Mouse (Mus musculus) embryonic facial prominence, embryonic 11.5 days (tissue): Measurements from ENCODE around the gene 2810408A11Rik. TPM values are rescaled to one million over a fixed set of nuclear protein-coding genes. Genes with fewer than 3 reads are reported as not detected.

ENCODE experiments used
- ATAC-seq: fragments of 200-750 bp; cut with Nextera tagmentation; replicated peaks from 2 replicates; pipeline ENCODE4 v1.8.0; 2017; ENCODE audit warnings: low read depth; ENCODE audit not compliant: insufficient number of reproducible peaks, low FRiP score, low TSS enrichment
- DNase-seq: peaks from one replicate; pipeline ENCODE4 v3.0.0-alpha.2; 2015; ENCODE audit warnings: low spot score
- H3K27ac ChIP-seq: fragments of 300-500 bp; sonication (generic); replicated peaks from 2 replicates; pipeline ENCODE4 v1.5.1; 2014; ENCODE audit warnings: mild to moderate bottlenecking, low read depth, low read length, control low read depth
- H3K27me3 ChIP-seq: fragments of 300-500 bp; sonication (generic); 2 replicates; pipeline ENCODE4 v1.6.1; 2014; ENCODE audit warnings: mild to moderate bottlenecking, low read length, moderate library complexity, mixed read lengths; ENCODE audit not compliant: control insufficient read depth, insufficient read depth
- H3K36me3 ChIP-seq: fragments of 300-500 bp; sonication (generic); replicated peaks from 2 replicates; pipeline ENCODE4 v1.6.1; 2014; ENCODE audit warnings: low read depth, mild to moderate bottlenecking, low read length, moderate library complexity, mixed read lengths; ENCODE audit not compliant: control insufficient read depth, insufficient read depth
- H3K4me1 ChIP-seq: fragments of 300-500 bp; sonication (generic); 2 replicates; pipeline ENCODE4 v1.6.1; 2014; ENCODE audit warnings: low read length, mixed read lengths; ENCODE audit not compliant: control insufficient read depth, insufficient read depth
- H3K4me2 ChIP-seq: fragments of 300-500 bp; sonication (generic); 2 replicates; pipeline ENCODE4 v1.6.1; 2014; ENCODE audit warnings: low read depth, mild to moderate bottlenecking, control low read depth, low read length, moderate library complexity
- H3K4me3 ChIP-seq: fragments of 300-500 bp; sonication (generic); 2 replicates; pipeline ENCODE4 v1.5.1; 2014; ENCODE audit warnings: low read depth, low read length, control low read depth
- H3K9ac ChIP-seq: fragments of 300-500 bp; sonication (generic); replicated peaks from 2 replicates; pipeline ENCODE4 v1.6.1; 2014; ENCODE audit warnings: mild to moderate bottlenecking, control low read depth, low read length
- H3K9me3 ChIP-seq: fragments of 300-500 bp; sonication (generic); replicated peaks from 2 replicates; pipeline ENCODE4 v1.6.1; 2016; ENCODE audit warnings: mild to moderate bottlenecking, low read length, inconsistent platforms, mixed read lengths; ENCODE audit not compliant: control insufficient read depth
- WGBS: fragments of 180-500 bp; shearing (Covaris S2); extraction: QIAGEN DNeasy Blood & Tissue Kit; methylation state at CpG from one replicate; pipeline ENCODE4 v1.1.7; 2014; 5-methylcytosine and 5-hydroxymethylcytosine counted together
- polyA plus RNA-seq: library from polyadenylated mRNA; unstranded; fragments of >200 nt; fragmentation: Nextera tagmentation; extraction: Ambion mirVana; gene quantifications from 2 replicates; pipeline ENCODE4 v1.2.1, GENCODE M21; 2014

The 2810408A11Rik gene
- polyA plus RNA-seq, 1 experiment from 2014 or later: 17.6 TPM

- under 1% methylated on average over 18 of the region's 18 CpGs for WGBS
- H3K4me3 ChIP-seq: peak overlapping the region; percentile 45
- ATAC-seq (no peak; the same call in 1 of the 2 replicates), DNase-seq (peak; percentile 87)
- peak overlapping the region; percentile 69 for H3K27ac ChIP-seq
- no peaks in the 10 kb centered on the region for H3K36me3 ChIP-seq
- no peaks in the 10 kb centered on the region for H3K9me3 ChIP-seq
- no peaks in the 10 kb centered on the region for H3K27me3 ChIP-seq
- H3K4me1 ChIP-seq: peaks cover 5% of the 10 kb centered on the region; the same call in 1 of the 2 replicates
- H3K9ac ChIP-seq: peak overlapping the region; percentile 64
- H3K4me2 ChIP-seq: peak overlapping the region; percentile 69
These were observed 20.3 kb downstream of the 2810408A11Rik start for GRCm38 (mm10) chr11:69880506-69880852.

GRCm38 (mm10) chr11:69879711-69880110 is 21.1 kb downstream of the 2810408A11Rik start:
- Histone ChIP-seq H3K4me3 (peak overlapping the region; percentile 45), H3K36me3 (no peaks in the 10 kb centered on the region), H3K9ac (peak overlapping the region; percentile 64), H3K27ac (no peak overlapping the region), H3K4me1 (peaks cover 5% of the 10 kb centered on the region; the same call in 1 of the 2 replicates), H3K27me3 (no peaks in the 10 kb centered on the region), H3K9me3 (no peaks in the 10 kb centered on the region), H3K4me2 (peak overlapping the region; percentile 69)
- ATAC-seq (no peak), DNase-seq (no peak)
- WGBS: 48% methylated on average over 15 of the region's 15 CpGs

GRCm38 (mm10) chr11:69878952-69879351 is 21.8 kb downstream of the 2810408A11Rik start:
- Histone ChIP-seq H3K4me2 (no peak overlapping the region), H3K9ac (no peak overlapping the region), H3K4me1 (peaks cover 5% of the 10 kb centered on the region; the same call in 1 of the 2 replicates), H3K27me3 (no peaks in the 10 kb centered on the region), H3K9me3 (no peaks in the 10 kb centered on the region), H3K36me3 (no peaks in the 10 kb centered on the region), H3K4me3 (no peak overlapping the region), H3K27ac (no peak overlapping the region)
- ATAC-seq: no peak
- 84% methylated on average over 6 of the region's 6 CpGs for WGBS
- no peak for DNase-seq

- H3K4me1 ChIP-seq: peaks cover 5% of the 10 kb centered on the region; the same call in 1 of the 2 replicates
- H3K4me3 ChIP-seq: no peak overlapping the region
- H3K36me3 ChIP-seq: no peaks in the 10 kb centered on the region
- DNase-seq: no peak
- H3K9me3 ChIP-seq: no peaks in the 10 kb centered on the region
- H3K9ac ChIP-seq: no peak overlapping the region
- WGBS: 89% methylated on average over 3 of the region's 3 CpGs
- H3K27ac ChIP-seq: no peak overlapping the region
- no peak overlapping the region for H3K4me2 ChIP-seq
- H3K27me3 ChIP-seq: no peaks in the 10 kb centered on the region
- ATAC-seq: no peak
These were observed 22.4 kb downstream of the 2810408A11Rik start for GRCm38 (mm10) chr11:69878399-69878798.

GRCm38 (mm10) chr11:69877878-69878277 is 22.9 kb downstream of the 2810408A11Rik start, which contains the start of gene Tmem95:
Gene Tmem95 (minus strand): TSS chr11:69878018.
- DNase-seq (no peak), ATAC-seq (no peak)
- Histone ChIP-seq H3K4me2 (peak within 1 kb of the TSS; percentile 25; the same call in 1 of the 2 replicates), H3K36me3 (no peaks in the 10 kb centered on the region), H3K9me3 (no peaks in the 10 kb centered on the region), H3K27me3 (no peaks in the 10 kb centered on the region), H3K27ac (no peak within 1 kb of the TSS), H3K4me1 (peaks cover 5% of the 10 kb centered on the region; the same call in 1 of the 2 replicates), H3K9ac (no peak within 1 kb of the TSS; the same call in 1 of the 2 replicates), H3K4me3 (0 out of 2 replicates have a peak within 1 kb of the TSS, but pooled peaks have one; percentile 3)
- 92% methylated on average over 11 of the region's 11 CpGs for WGBS

- H3K4me2 ChIP-seq: peak overlapping the region; percentile 25; the same call in 1 of the 2 replicates
- DNase-seq (peak; percentile 89), ATAC-seq (peak; percentile 49; the same call in 1 of the 2 replicates)
- no peak overlapping the region for H3K27ac ChIP-seq
- H3K4me1 ChIP-seq: peaks cover 5% of the 10 kb centered on the region; the same call in 1 of the 2 replicates
- H3K9me3 ChIP-seq: no peaks in the 10 kb centered on the region
- no peaks in the 10 kb centered on the region for H3K27me3 ChIP-seq
- under 1% methylated on average over 12 of the region's 12 CpGs for WGBS
- 0 out of 2 replicates have a peak overlapping the region, but pooled peaks have one; percentile 3 for H3K4me3 ChIP-seq
- no peaks in the 10 kb centered on the region for H3K36me3 ChIP-seq
- H3K9ac ChIP-seq: no peak overlapping the region; the same call in 1 of the 2 replicates
These were observed 23.9 kb downstream of the 2810408A11Rik start for GRCm38 (mm10) chr11:69876867-69877266.

GRCm38 (mm10) chr11:69876186-69876585 is 24.6 kb downstream of the 2810408A11Rik start:
- no peak overlapping the region for H3K4me2 ChIP-seq
- H3K27ac ChIP-seq: no peak overlapping the region; the same call in 1 of the 2 replicates
- ATAC-seq: no peak

GRCm38 (mm10) chr11:69872451-69872850 is 28.3 kb downstream of the 2810408A11Rik start:
- Histone ChIP-seq H3K27me3 (no peaks in the 10 kb centered on the region), H3K4me2 (no peak overlapping the region), H3K4me1 (peaks cover 3% of the 10 kb centered on the region; the same call in 1 of the 2 replicates), H3K27ac (no peak overlapping the region), H3K4me3 (no peak overlapping the region), H3K9me3 (no peaks in the 10 kb centered on the region), H3K9ac (no peak overlapping the region), H3K36me3 (no peaks in the 10 kb centered on the region)
- no peak for ATAC-seq
- no peak for DNase-seq
- WGBS: 91% methylated on average over 4 of the region's 4 CpGs

More at GRCm38 (mm10) chr11:69876186-69876585, 24.6 kb downstream of the 2810408A11Rik start:
- no peak overlapping the region; the same call in 1 of the 2 replicates for H3K9ac ChIP-seq
- 55% methylated on average over 7 of the region's 7 CpGs for WGBS
- H3K27me3 ChIP-seq: no peaks in the 10 kb centered on the region
- no peak overlapping the region for H3K4me3 ChIP-seq
- no peaks in the 10 kb centered on the region for H3K36me3 ChIP-seq
- H3K4me1 ChIP-seq: peaks cover 3% of the 10 kb centered on the region; the same call in 1 of the 2 replicates
- no peak for DNase-seq
- no peaks in the 10 kb centered on the region for H3K9me3 ChIP-seq
